Mouse (Mus musculus) stomach, embryonic 14.5 days (tissue): Measurements from ENCODE around the gene Wars2. TPM values are rescaled to one million over a fixed set of nuclear protein-coding genes. Genes with fewer than 3 reads are reported as not detected.

Source experiments
- ATAC-seq: fragments of 200-750 bp; cut with Nextera tagmentation; 2 replicates; pipeline ENCODE4 v1.8.0; 2017; ENCODE audit warnings: low read depth, moderate TSS enrichment; ENCODE audit not compliant: insufficient number of reproducible peaks, insufficient read depth, low FRiP score
- H3K27ac ChIP-seq: fragments of 300-500 bp; sonication (generic); 2 replicates; pipeline ENCODE4 v1.5.1; 2014; ENCODE audit warnings: mild to moderate bottlenecking, low read length, moderate library complexity, mixed read lengths
- H3K27me3 ChIP-seq: fragments of 300-500 bp; sonication (generic); 2 replicates; pipeline ENCODE4 v1.6.1; 2014; ENCODE audit warnings: low read length, control low read depth, mixed read lengths; ENCODE audit not compliant: control insufficient read depth, insufficient read depth
- H3K36me3 ChIP-seq: fragments of 300-500 bp; sonication (generic); 2 replicates; pipeline ENCODE4 v1.6.1; 2014; ENCODE audit warnings: mild to moderate bottlenecking, control low read depth, low read length, moderate library complexity, mixed read lengths; ENCODE audit not compliant: control insufficient read depth, insufficient read depth
- H3K4me1 ChIP-seq: fragments of 300-500 bp; sonication (generic); 2 replicates; pipeline ENCODE4 v1.6.1; 2014; ENCODE audit warnings: low read length, control low read depth, mixed read lengths; ENCODE audit not compliant: control insufficient read depth, insufficient read depth
- H3K4me2 ChIP-seq: fragments of 300-500 bp; sonication (generic); replicated peaks from 2 replicates; pipeline ENCODE4 v1.6.1; 2014; ENCODE audit warnings: low read depth, low read length, control low read depth
- H3K4me3 ChIP-seq: fragments of 300-500 bp; sonication (generic); 2 replicates; pipeline ENCODE4 v1.5.1; 2014; ENCODE audit warnings: low read depth, low read length, control low read depth
- H3K9ac ChIP-seq: fragments of 300-500 bp; sonication (generic); replicated peaks from 2 replicates; pipeline ENCODE4 v1.6.1; 2014; ENCODE audit warnings: low read depth, mild to moderate bottlenecking, control low read depth, low read length, moderate library complexity, mixed read lengths
- H3K9me3 ChIP-seq: fragments of 300-500 bp; sonication (generic); 2 replicates; pipeline ENCODE4 v1.6.1; 2016; ENCODE audit warnings: low read depth, low read length, control low read depth; ENCODE audit not compliant: control insufficient read depth
- WGBS: fragments of 180-500 bp; shearing (Covaris S2); extraction: QIAGEN DNeasy Blood & Tissue Kit; methylation state at CpG from one replicate; pipeline ENCODE4 v1.1.7; 2014; 5-methylcytosine and 5-hydroxymethylcytosine counted together
- polyA plus RNA-seq: library from polyadenylated mRNA; unstranded; fragments of >200 nt; fragmentation: Nextera tagmentation; extraction: Ambion mirVana; gene quantifications from 2 replicates; pipeline ENCODE4 v1.2.1, GENCODE M21; 2014

Gene Wars2
- polyA plus RNA-seq, 1 experiment from 2014 or later = 12.4 TPM

DNA sequence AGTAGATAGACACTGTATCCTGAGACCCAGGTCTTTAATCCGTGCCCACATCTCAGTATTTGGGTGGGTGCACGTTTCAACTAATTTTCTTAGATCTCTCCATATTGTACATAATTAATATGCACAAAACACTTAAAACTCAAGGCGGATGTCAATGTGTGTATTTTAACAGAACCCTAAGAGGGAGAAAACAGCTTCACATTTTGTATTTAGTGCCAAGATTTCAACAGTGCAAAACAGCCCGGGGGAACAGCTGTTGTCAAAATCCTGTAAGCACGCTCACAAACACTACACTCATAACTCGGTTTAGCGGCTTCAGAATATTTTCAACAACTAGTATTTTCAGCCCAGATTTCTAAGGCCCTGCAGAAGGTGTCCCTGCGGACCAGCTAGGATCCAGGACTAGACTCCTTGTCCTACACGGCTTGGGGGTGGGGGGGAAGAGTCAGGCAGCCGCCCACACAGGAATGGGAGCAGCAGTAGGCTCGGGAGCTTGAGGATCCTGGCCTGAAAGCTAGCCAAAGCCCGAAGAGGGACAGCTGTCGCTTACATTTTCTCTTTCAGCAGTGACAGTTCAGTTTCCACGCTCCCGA is 113.8 kb downstream of the Wars2 start:
- no peak overlapping the region for H3K27ac ChIP-seq
- WGBS = 2% methylated on average over 15 of the region's 15 CpGs

DNA sequence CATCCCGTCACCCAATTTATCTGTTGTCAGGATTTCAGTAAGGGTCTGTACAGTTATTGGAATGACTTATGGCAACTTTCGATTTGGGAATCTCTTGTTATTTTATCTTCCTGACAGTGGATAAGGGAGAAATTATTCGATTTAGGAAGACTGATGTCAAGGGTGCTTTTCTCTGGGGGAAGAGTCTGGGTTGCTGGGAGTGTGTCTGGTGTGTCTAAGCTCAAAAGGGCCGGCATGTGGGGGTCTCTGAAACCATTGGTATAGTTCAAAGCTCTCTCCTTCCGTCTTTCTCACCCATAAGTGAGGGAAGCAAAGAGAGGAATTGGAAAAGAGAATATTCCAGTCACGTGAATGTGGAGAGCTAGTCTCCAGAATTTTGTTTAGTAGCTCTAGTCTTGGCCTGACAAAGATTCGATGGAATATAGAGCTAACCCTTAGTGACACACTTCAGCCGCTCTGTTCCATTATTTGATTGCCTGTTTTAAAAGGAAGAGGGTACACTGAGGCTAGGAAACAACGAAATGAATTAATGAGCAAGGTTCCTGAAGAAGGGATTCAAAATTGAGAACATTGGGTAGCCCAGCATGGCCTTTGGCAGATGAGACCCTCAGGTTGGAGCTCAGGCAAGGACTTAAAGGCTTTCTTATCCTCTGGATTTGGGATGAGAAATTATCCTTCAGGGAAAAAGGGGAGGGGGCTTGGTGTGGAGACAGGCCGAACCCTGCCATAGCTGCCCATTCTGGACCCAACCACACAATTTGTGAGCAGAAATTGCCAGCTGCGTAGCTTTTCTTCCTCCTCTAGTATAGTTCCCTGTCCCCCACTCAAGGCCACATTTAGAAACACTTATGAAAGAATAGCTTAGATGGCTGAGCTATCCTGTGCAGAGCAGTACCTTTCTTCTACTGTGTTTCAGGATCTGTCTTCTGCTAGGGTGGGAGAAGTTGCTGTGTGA is 114.8 kb downstream of the Wars2 start:
- no peak overlapping the region for H3K4me3 ChIP-seq
- no peaks in the 10 kb centered on the region for H3K36me3 ChIP-seq
- H3K27ac ChIP-seq = no peak overlapping the region
- 9% methylated on average over 11 of the region's 11 CpGs for WGBS
- H3K9me3 ChIP-seq = no peaks in the 10 kb centered on the region
- H3K4me2 ChIP-seq = no peak overlapping the region
- peaks cover 56% of the 10 kb centered on the region for H3K27me3 ChIP-seq
- H3K9ac ChIP-seq = no peak overlapping the region
- ATAC-seq = no peak
- no peaks in the 10 kb centered on the region for H3K4me1 ChIP-seq

More for the DNA sequence above, 113.8 kb downstream of the Wars2 start:
- Histone ChIP-seq H3K4me3 (no peak overlapping the region), H3K27me3 (peaks cover 63% of the 10 kb centered on the region), H3K9ac (no peak overlapping the region), H3K4me1 (no peaks in the 10 kb centered on the region), H3K36me3 (no peaks in the 10 kb centered on the region), H3K9me3 (no peaks in the 10 kb centered on the region), H3K4me2 (no peak overlapping the region)
- no peak for ATAC-seq

DNA sequence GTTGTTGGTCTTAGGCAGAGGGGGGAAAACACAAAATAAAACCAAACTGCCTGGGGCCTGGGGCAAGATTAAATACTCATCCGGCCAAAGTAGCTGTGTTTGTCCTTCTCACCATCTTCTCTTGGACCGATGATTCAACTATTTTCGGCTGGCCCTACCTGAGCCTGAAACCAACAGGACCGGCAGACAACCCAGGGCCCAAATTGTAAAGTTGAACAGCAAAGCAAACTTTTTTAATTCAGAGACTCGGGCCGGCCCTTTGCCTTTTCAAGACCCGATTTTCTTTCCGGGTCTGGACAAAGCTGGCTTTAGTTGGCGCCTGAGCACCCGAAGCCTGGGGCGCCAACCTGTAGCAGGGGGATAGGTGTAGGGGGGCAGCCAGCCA is 115.5 kb downstream of the Wars2 start:
- no peak overlapping the region for H3K9ac ChIP-seq
- ATAC-seq = no peak
- H3K4me3 ChIP-seq = no peak overlapping the region
- 6% methylated on average over 11 of the region's 11 CpGs for WGBS
- H3K9me3 ChIP-seq = no peaks in the 10 kb centered on the region
- H3K4me2 ChIP-seq = no peak overlapping the region
- no peaks in the 10 kb centered on the region for H3K4me1 ChIP-seq
- H3K36me3 ChIP-seq = no peaks in the 10 kb centered on the region
- peaks cover 49% of the 10 kb centered on the region for H3K27me3 ChIP-seq
- H3K27ac ChIP-seq = no peak overlapping the region

DNA sequence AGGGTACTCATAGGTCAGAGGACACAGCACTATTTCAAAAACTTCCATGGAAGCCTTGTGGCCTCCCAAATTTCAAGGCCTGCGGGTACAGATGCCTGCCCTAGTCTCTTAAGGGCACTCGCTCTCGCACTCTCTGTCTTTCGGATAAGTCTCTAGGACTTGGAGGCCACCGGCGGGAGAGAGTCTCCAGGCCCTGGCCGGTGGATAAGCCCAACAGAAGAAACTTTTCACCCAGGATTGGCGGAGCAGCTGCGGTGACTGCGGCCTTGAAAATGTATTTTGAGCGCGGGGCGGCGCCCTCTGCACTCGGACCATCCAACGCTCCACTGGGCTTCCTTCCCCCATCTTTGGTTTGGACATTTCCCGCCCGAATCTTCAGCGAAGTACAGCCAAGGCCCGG is 115.9 kb downstream of the Wars2 start:
- 3% methylated on average over 20 of the region's 20 CpGs for WGBS
- H3K27me3 ChIP-seq = peaks cover 47% of the 10 kb centered on the region
- H3K4me1 ChIP-seq = no peaks in the 10 kb centered on the region
- H3K4me3 ChIP-seq = no peak overlapping the region
- no peaks in the 10 kb centered on the region for H3K36me3 ChIP-seq
- no peak for ATAC-seq
- H3K9ac ChIP-seq = no peak overlapping the region
- H3K27ac ChIP-seq = no peak overlapping the region
- no peaks in the 10 kb centered on the region for H3K9me3 ChIP-seq
- H3K4me2 ChIP-seq = no peak overlapping the region

DNA sequence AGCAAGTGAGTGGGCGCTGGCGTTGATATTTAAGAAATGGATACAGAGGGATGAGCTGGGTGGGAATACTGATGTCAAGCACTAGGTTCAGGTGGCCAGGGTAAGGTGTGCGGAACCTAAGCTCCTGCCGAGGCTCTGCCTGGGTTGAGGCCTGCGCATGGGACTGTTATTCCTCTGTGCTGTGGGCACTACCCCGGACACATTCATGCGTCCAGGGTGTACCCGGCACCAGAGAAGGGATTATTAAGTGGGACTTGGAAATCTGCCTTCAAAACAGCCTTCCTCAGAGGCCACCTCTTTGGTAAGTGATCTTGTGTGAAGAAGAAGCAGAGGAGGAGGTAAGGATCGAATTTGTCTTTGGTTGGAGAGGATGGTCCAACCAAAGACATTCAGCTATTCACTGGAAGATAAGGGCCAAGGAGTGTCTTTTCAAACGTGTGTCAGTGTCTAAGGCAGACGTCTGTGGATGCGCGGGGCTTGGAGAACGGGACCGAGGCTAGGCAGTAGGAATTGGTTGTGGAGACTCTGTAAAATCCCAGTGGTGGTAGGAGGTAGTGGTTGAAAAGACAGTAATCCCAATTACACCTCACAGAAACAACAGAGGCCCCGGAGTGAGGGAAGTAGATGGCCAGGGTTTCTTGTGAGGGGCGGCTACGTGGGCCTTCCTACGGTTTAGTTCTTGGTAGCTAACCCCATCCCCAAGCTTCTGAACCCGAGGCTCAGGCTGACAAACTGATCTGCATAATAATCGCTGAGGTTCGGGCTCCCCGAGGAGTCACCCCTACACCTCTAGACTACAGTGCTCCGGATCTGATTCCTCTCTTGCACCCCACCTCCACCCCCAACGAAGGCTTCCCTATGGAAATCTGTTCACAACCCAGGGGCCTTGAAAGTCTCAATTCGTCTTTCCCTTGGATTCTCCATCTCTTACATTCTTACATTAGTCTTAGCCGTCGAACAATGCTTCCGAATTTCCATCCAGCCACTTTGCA is 117.0 kb downstream of the Wars2 start:
- H3K4me1 ChIP-seq = no peaks in the 10 kb centered on the region
- H3K9me3 ChIP-seq = no peaks in the 10 kb centered on the region
- 3% methylated on average over 29 of the region's 29 CpGs for WGBS
- no peak overlapping the region for H3K27ac ChIP-seq
- H3K4me3 ChIP-seq = no peak overlapping the region
- no peak for ATAC-seq
- H3K4me2 ChIP-seq = no peak overlapping the region
- H3K36me3 ChIP-seq = no peaks in the 10 kb centered on the region
- H3K27me3 ChIP-seq = peaks cover 55% of the 10 kb centered on the region
- no peak overlapping the region for H3K9ac ChIP-seq

DNA sequence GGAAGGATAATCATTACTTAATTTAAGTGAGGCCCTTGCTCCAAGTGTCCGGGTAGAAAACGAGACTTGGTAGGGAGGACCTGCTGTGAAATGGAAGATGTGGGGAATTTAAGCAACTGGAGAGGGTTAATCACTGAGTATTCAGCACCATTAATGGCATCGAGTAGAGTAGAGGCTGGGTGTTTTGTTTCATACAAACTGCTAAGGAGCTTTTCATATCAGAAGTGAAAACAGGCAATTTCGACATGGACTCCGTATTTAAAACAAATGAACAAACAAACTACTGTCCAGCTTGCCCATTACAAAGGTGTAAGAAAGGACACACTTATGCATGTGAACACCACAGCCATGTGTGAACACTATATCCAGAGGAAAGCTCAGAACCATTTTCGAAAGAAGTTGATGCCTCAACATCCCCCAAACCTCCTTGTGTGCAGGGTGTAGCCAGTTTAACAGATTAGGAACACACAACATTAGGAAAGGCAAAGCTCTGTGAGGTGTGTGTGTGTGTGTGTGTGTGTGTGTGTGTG is 118.9 kb downstream of the Wars2 start:
- 11% methylated on average over 6 of the region's 6 CpGs for WGBS
- Histone ChIP-seq H3K27ac (no peak overlapping the region), H3K9me3 (no peaks in the 10 kb centered on the region), H3K27me3 (peaks cover 55% of the 10 kb centered on the region), H3K4me1 (no peaks in the 10 kb centered on the region), H3K36me3 (no peaks in the 10 kb centered on the region), H3K9ac (no peak overlapping the region), H3K4me3 (no peak overlapping the region), H3K4me2 (no peak overlapping the region)
- no peak for ATAC-seq

DNA sequence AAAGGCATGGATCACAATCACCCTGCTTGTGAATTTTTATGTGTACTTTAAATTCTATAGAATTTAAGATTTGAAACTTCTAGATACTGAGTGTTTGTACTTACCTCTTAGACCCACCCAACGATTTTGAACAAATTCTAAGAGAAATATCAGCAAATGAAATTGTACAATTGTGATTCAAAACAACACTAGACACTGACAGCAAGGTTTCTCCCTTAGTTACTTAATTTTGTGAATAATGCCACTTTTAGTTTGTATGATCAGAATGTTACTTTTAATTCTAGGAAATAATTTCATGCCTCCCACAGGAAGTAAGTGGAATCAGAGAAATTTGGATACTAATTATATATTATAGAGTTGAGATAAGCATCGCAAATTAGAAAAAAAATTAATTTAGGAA is 119.5 kb downstream of the Wars2 start:
- WGBS = 38% methylated on average over 2 of the region's 2 CpGs
- Histone ChIP-seq H3K27me3 (peaks cover 57% of the 10 kb centered on the region), H3K9me3 (no peaks in the 10 kb centered on the region), H3K9ac (no peak overlapping the region), H3K27ac (no peak overlapping the region), H3K4me1 (no peaks in the 10 kb centered on the region), H3K36me3 (no peaks in the 10 kb centered on the region), H3K4me2 (no peak overlapping the region), H3K4me3 (no peak overlapping the region)
- no peak for ATAC-seq

DNA sequence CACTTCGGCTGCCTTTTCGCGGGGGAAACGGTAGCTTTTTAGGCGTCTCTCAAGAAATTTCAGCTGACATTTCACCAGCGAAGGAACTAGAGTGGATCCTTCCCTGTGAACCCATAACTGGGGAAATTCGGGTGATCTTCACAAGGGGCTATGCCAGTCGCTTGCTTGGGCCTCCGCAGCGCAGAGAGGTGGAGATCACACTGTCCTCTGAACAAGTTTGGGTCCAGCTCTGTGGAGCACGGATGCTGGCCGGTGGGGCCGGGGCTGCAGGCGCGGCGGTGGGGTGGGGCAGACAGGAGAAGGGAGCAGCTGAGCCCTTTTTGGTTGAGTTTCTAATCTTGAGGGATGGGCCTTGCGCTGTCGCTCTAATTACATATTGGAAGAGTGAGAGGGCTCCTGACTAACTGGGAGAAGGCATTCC is 120.5 kb downstream of the Wars2 start:
- no peaks in the 10 kb centered on the region for H3K36me3 ChIP-seq
- under 1% methylated on average over 18 of the region's 18 CpGs for WGBS
- no peaks in the 10 kb centered on the region for H3K4me1 ChIP-seq
- H3K27ac ChIP-seq = no peak overlapping the region
- H3K27me3 ChIP-seq = peaks cover 47% of the 10 kb centered on the region
- no peak overlapping the region for H3K4me2 ChIP-seq
- H3K9me3 ChIP-seq = no peaks in the 10 kb centered on the region
- no peak overlapping the region for H3K4me3 ChIP-seq
- no peak for ATAC-seq
- no peak overlapping the region for H3K9ac ChIP-seq
